24 mouse cellular contexts compared by ENCODE assay signal in genomic region chr4:119257083-119257482, GRCm38 (mm10). TPM values are rescaled to one million over a fixed set of nuclear protein-coding genes. Genes with fewer than 3 reads are reported as not detected.
DNase-seq lines count a peak whose midpoint lies in the region; ATAC-seq and TF ChIP-seq lines count a peak whose summit lies in the region.
"Had no signal": no experiment of that assay in that cellular context is flagged by ENCODE, and none has a peak within 500 bp of the region (broad histone marks: within the 10 kb centered on the region; RNA-seq: fewer than 3 reads in every experiment).

No protein-coding gene starts in this region.

- no peak overlapping the region for H3K4me3 ChIP-seq in kidney, embryonic 14.5 days (ENCODE audit: low read length)
- H3K4me3 ChIP-seq in kidney, postnatal 0 days (replicated peaks; ENCODE audit: low read depth, low read length) = no peak overlapping the region
- no peak overlapping the region for H3K4me3 ChIP-seq in limb, embryonic 10.5 days
- H3K4me3 ChIP-seq: embryonic facial prominence, embryonic 10.5 days; erythroblast, embryonic 14.5 days; forebrain, embryonic 15.5 days; heart, embryonic 13.5 days; hindbrain, embryonic 15.5 days had no signal

- WGBS in kidney, embryonic 14.5 days = 83% methylated on average over 6 of the region's 6 CpGs
- WGBS in kidney, postnatal 0 days = 72% methylated on average over 6 of the region's 6 CpGs
- WGBS in limb, embryonic 10.5 days = 83% methylated on average over 6 of the region's 6 CpGs

- no peak overlapping the region for H3K4me2 ChIP-seq in kidney, embryonic 14.5 days (replicated peaks; ENCODE audit: low read depth, low read length)
- H3K4me2 ChIP-seq in kidney, postnatal 0 days (ENCODE audit: low read length) = peak overlapping the region; percentile 41; the same call in 1 of the 2 replicates
- H3K4me2 ChIP-seq: forebrain, embryonic 15.5 days; heart, embryonic 13.5 days; hindbrain, embryonic 15.5 days had no signal

- H3K27me3 ChIP-seq in kidney, embryonic 14.5 days (ENCODE audit: control insufficient read depth, insufficient read depth, low read length) = no peaks in the 10 kb centered on the region
- no peaks in the 10 kb centered on the region for H3K27me3 ChIP-seq in kidney, postnatal 0 days (ENCODE audit: insufficient read depth, low read length)
- H3K27me3 ChIP-seq in limb, embryonic 10.5 days (ENCODE audit: low read depth, poor library complexity, severe bottlenecking) = no peaks in the 10 kb centered on the region
- H3K27me3 ChIP-seq: forebrain, embryonic 15.5 days; heart, embryonic 13.5 days; hindbrain, embryonic 15.5 days; Patski had no signal

- no peak for TF ChIP-seq CTCF in kidney, postnatal 0 days (IDR thresholded peaks at IDR 0.05; ENCODE audit: low read depth)

- peak; percentile 49 for DNase-seq in kidney, adult 11 months
- no peak for DNase-seq in kidney, postnatal 0 days (ENCODE audit: low spot score)
- no peak for DNase-seq in kidney, adult 18-20 months
- no peak for DNase-seq in limb, embryonic 10.5 days (ENCODE audit: low spot score)
- DNase-seq in lung, postnatal 25 days (ENCODE audit: low spot score) = no peak
- DNase-seq: adrenal gland, postnatal 14 days; cerebellum, adult 2 months; cerebellum, postnatal 10 days; gastrocnemius, postnatal 10 days; heart, postnatal 36 days had no signal

- no peak overlapping the region for H3K27ac ChIP-seq in kidney, embryonic 14.5 days (ENCODE audit: low read depth, low read length)
- H3K27ac ChIP-seq in kidney, postnatal 0 days = peak overlapping the region; percentile 70; the same call in 1 of the 2 replicates
- 0 out of 2 replicates have a peak overlapping the region, but pooled peaks have one; percentile 6 for H3K27ac ChIP-seq in limb, embryonic 10.5 days
- H3K27ac ChIP-seq: embryonic facial prominence, embryonic 10.5 days; forebrain, embryonic 15.5 days; heart, embryonic 13.5 days; hindbrain, embryonic 15.5 days had no signal

- H3K4me1 ChIP-seq in kidney, embryonic 14.5 days (ENCODE audit: control insufficient read depth, insufficient read depth, low read length) = peaks cover 31% of the 10 kb centered on the region
- H3K4me1 ChIP-seq in kidney, postnatal 0 days (replicated peaks; ENCODE audit: insufficient read depth, low read length) = peaks cover 11% of the 10 kb centered on the region; the same call in 1 of the 2 replicates
- peaks cover 32% of the 10 kb centered on the region for H3K4me1 ChIP-seq in limb, embryonic 10.5 days

- ATAC-seq in kidney, embryonic 14.5 days (ENCODE audit: low FRiP score, low TSS enrichment) = no peak
- peak; percentile 25; the same call in 1 of the 2 replicates for ATAC-seq in kidney, postnatal 0 days (replicated peaks; ENCODE audit: low FRiP score, low read depth)
- no peak for ATAC-seq in erythroid progenitor cell, adult 5-6 weeks (replicated peaks; ENCODE audit: low FRiP score, poor library complexity, severe bottlenecking)
- ATAC-seq: activated CD4-positive, CD25-positive, alpha-beta regulatory T cell, adult 4 months; forebrain, embryonic 15.5 days; Patski had no signal

- H3K36me3 ChIP-seq in kidney, embryonic 14.5 days (ENCODE audit: control insufficient read depth, insufficient read depth, low read length) = no peaks in the 10 kb centered on the region
- no peaks in the 10 kb centered on the region for H3K36me3 ChIP-seq in kidney, postnatal 0 days (ENCODE audit: insufficient read depth, low read length)
- no peaks in the 10 kb centered on the region for H3K36me3 ChIP-seq in limb, embryonic 10.5 days
- H3K36me3 ChIP-seq: embryonic facial prominence, embryonic 10.5 days; forebrain, embryonic 15.5 days; heart, embryonic 13.5 days; hindbrain, embryonic 15.5 days had no signal

- H3K9me3 ChIP-seq in kidney, embryonic 14.5 days (ENCODE audit: control insufficient read depth, low read length) = no peaks in the 10 kb centered on the region
- H3K9me3 ChIP-seq in kidney, postnatal 0 days (replicated peaks; ENCODE audit: low read length) = no peaks in the 10 kb centered on the region
- no peaks in the 10 kb centered on the region for H3K9me3 ChIP-seq in limb, embryonic 10.5 days (replicated peaks)
- H3K9me3 ChIP-seq: embryonic facial prominence, embryonic 10.5 days; forebrain, embryonic 15.5 days; heart, embryonic 13.5 days; hindbrain, embryonic 15.5 days had no signal

- no peak overlapping the region for H3K9ac ChIP-seq in kidney, embryonic 14.5 days (ENCODE audit: low read depth, low read length)
- H3K9ac ChIP-seq in kidney, postnatal 0 days (ENCODE audit: low read depth, low read length) = peak overlapping the region; percentile 15; the same call in 1 of the 2 replicates
- H3K9ac ChIP-seq: forebrain, embryonic 15.5 days; heart, embryonic 13.5 days; hindbrain, embryonic 15.5 days had no signal

RNA-seq across cellular contexts. Expression of gene Cldn19, which starts 1.9 kb away (rescaled TPM):
- polyA plus RNA-seq in kidney, embryonic 14.5 days (2014; fragmentation: Nextera tagmentation; extraction: Ambion mirVana) = 5.9 and 10.4 TPM in 2 replicates
- polyA plus RNA-seq in kidney, postnatal 0 days (2015; fragmentation: Nextera tagmentation; extraction: Ambion mirVana) = 70.2 and 72.5 TPM in 2 replicates
- polyA plus RNA-seq in limb, embryonic 10.5 days (2016; fragmentation: Nextera tagmentation; extraction: Ambion mirVana) = not detected in 2 replicates
- total RNA-seq in erythroid progenitor cell, adult 5-6 weeks (2015; ENCODE audit: low replicate concordance) = not detected in 2 replicates
- total RNA-seq in erythroid progenitor cell, adult 5-6 weeks (2017; ENCODE audit: low replicate concordance) = not detected in 2 replicates
- total RNA-seq: CH12.LX; heart, postnatal 36 days had no signal
- polyA plus RNA-seq: activated CD4-positive, CD25-positive, alpha-beta regulatory T cell, adult 4 months; embryonic facial prominence, embryonic 10.5 days; erythroblast, embryonic 14.5 days; heart, embryonic 13.5 days; heart, postnatal 0 days had no signal

RNA-seq across cellular contexts. Expression of gene P3h1, which starts 24.4 kb away (rescaled TPM):
- 28.9 and 34.4 TPM in 2 replicates for polyA plus RNA-seq in kidney, embryonic 14.5 days (2014; fragmentation: Nextera tagmentation; extraction: Ambion mirVana)
- polyA plus RNA-seq in kidney, postnatal 0 days (2015; fragmentation: Nextera tagmentation; extraction: Ambion mirVana) = 32.4 and 34.9 TPM in 2 replicates
- polyA plus RNA-seq in limb, embryonic 10.5 days (2016; fragmentation: Nextera tagmentation; extraction: Ambion mirVana) = 12.7 and 16.0 TPM in 2 replicates
- 0.42 TPM in 1 of 2 replicates, not detected in the other for total RNA-seq in erythroid progenitor cell, adult 5-6 weeks (2015; ENCODE audit: low replicate concordance)
- 1.8 and 5.6 TPM in 2 replicates for total RNA-seq in erythroid progenitor cell, adult 5-6 weeks (2017; ENCODE audit: low replicate concordance)

RNA-seq across cellular contexts. Expression of gene AU022252, which starts 24.6 kb away (rescaled TPM):
- polyA plus RNA-seq in kidney, embryonic 14.5 days (2014; fragmentation: Nextera tagmentation; extraction: Ambion mirVana) = 33.6 and 37.6 TPM in 2 replicates
- 28.1 and 31.1 TPM in 2 replicates for polyA plus RNA-seq in kidney, postnatal 0 days (2015; fragmentation: Nextera tagmentation; extraction: Ambion mirVana)
- 38.1 and 43.3 TPM in 2 replicates for polyA plus RNA-seq in limb, embryonic 10.5 days (2016; fragmentation: Nextera tagmentation; extraction: Ambion mirVana)
- 1.4 and 2.1 TPM in 2 replicates for total RNA-seq in erythroid progenitor cell, adult 5-6 weeks (2015; ENCODE audit: low replicate concordance)
- total RNA-seq in erythroid progenitor cell, adult 5-6 weeks (2017; ENCODE audit: low replicate concordance) = 2.5 and 2.6 TPM in 2 replicates

RNA-seq across cellular contexts. Expression of gene Ybx1, which starts 37.3 kb away (rescaled TPM):
- polyA plus RNA-seq in kidney, embryonic 14.5 days (2014; fragmentation: Nextera tagmentation; extraction: Ambion mirVana) = 969 and 1,061 TPM in 2 replicates
- polyA plus RNA-seq in kidney, postnatal 0 days (2015; fragmentation: Nextera tagmentation; extraction: Ambion mirVana) = 606 and 676 TPM in 2 replicates
- 1,026 and 1,071 TPM in 2 replicates for polyA plus RNA-seq in limb, embryonic 10.5 days (2016; fragmentation: Nextera tagmentation; extraction: Ambion mirVana)
- total RNA-seq in erythroid progenitor cell, adult 5-6 weeks (2015; ENCODE audit: low replicate concordance) = 250 and 267 TPM in 2 replicates
- total RNA-seq in erythroid progenitor cell, adult 5-6 weeks (2017; ENCODE audit: low replicate concordance) = 172 and 193 TPM in 2 replicates

RNA-seq across cellular contexts. Expression of gene Tmem269, which starts 39.1 kb away (rescaled TPM):
- 0.16 TPM in 1 of 2 replicates, not detected in the other for polyA plus RNA-seq in kidney, embryonic 14.5 days (2014; fragmentation: Nextera tagmentation; extraction: Ambion mirVana)
- 0.14 TPM in 1 of 2 replicates, not detected in the other for polyA plus RNA-seq in kidney, postnatal 0 days (2015; fragmentation: Nextera tagmentation; extraction: Ambion mirVana)
- polyA plus RNA-seq in limb, embryonic 10.5 days (2016; fragmentation: Nextera tagmentation; extraction: Ambion mirVana) = not detected in 2 replicates
- total RNA-seq in erythroid progenitor cell, adult 5-6 weeks (2015; ENCODE audit: low replicate concordance) = 2.5 TPM in 1 of 2 replicates, not detected in the other
- not detected in 2 replicates for total RNA-seq in erythroid progenitor cell, adult 5-6 weeks (2017; ENCODE audit: low replicate concordance)
- total RNA-seq: adrenal gland, adult 18-20 months; gastrocnemius, postnatal 10 days; heart, postnatal 36 days had no signal
- polyA plus RNA-seq: erythroblast, embryonic 14.5 days; forebrain, embryonic 11.5 days; heart, embryonic 13.5 days; heart, postnatal 0 days; hindbrain, embryonic 11.5 days; Patski had no signal
